Mouse (Mus musculus) brain, adult 2 months (tissue): ENCODE results near the gene Fam107b.

ENCODE experiments used
- DNase-seq: peaks from one replicate; pipeline ENCODE4 v3.0.0; 2011; ENCODE audit warnings: low read depth, low spot score

Gene Fam107b

GRCm38 (mm10) chr2:3570186-3570585 lies at the start of gene Fam107b:
Gene Fam107b, plus strand, starts transcription at chr2:3570488.
- DNase-seq: no peak

- no peak for DNase-seq
Measured at GRCm38 (mm10) chr2:3522558-3522957, 47.7 kb upstream of the Fam107b start.

- no peak for DNase-seq
Measured at GRCm38 (mm10) chr2:3526288-3526687, 44.0 kb upstream of the Fam107b start.

DNA sequence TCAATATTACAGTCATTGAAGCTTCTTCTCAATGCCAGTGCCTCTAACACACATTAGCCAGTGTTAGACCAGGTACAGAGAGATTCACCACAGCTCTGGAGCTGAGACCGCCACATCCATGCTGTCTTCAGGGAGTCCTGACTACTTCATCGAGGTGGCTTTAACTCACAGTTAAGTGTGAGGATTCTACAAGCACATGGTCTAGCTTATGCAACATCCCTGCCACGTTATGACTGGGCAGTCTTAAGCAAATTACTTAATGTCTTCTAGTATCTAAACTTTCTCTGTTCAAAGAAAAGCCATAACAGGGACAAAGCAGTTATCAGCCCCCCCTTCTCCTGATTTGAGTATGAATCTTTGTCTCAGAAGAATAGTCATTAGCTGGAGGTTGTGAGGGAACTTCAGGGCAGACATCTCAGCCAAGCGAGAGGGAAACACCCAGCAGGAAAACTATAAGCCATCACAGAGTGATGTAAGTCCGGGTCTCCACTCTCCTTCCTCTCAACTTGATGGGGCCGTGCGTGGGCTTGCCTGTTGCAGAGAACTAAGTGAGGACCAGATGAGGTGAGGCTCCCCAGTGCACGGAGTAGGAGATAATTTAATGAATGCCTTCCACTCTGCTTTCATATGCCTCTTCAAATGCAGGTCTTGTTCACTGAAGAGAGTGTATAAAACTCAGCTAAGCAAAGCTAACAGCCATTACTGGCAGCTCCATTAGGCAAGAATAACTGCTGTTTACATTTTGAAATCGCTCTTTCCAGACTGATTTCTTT lies 28.8 kb upstream of the Fam107b start:
- DNase-seq: no peak

GRCm38 (mm10) chr2:3546055-3546454 lies 24.2 kb upstream of the Fam107b start:
- no peak for DNase-seq

- DNase-seq: peak; percentile 82
Measured at GRCm38 (mm10) chr2:3546588-3546987, 23.7 kb upstream of the Fam107b start.

GRCm38 (mm10) chr2:3570606-3571005 lies 318 bp downstream of the Fam107b start:
- DNase-seq: no peak

GRCm38 (mm10) chr2:3573883-3574282 lies 3.6 kb downstream of the Fam107b start:
- no peak for DNase-seq

- DNase-seq: peak; percentile 43
Measured at GRCm38 (mm10) chr2:3575140-3575539, 4.9 kb downstream of the Fam107b start.

GRCm38 (mm10) chr2:3576346-3576745 lies 6.1 kb downstream of the Fam107b start:
- no peak for DNase-seq

DNA sequence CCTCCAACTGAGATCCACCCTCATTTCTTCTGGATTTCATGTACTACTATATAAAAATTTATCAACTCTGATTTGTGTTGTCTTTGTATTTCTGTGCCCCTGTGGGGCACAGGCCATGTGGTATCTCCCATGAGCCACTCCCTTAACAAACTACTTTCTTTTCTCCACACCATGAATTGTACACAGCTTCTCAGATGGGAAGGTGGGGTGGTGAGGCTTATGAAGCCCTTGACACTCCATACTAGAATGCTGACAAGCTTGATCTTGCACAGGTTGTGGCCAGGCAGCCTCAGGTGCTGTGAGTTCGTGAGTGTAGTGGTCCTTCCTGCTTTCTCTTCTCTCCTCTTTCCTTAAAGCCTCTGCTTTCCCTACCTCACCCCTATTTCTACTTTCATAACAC lies 6.9 kb downstream of the Fam107b start:
- no peak for DNase-seq

DNA sequence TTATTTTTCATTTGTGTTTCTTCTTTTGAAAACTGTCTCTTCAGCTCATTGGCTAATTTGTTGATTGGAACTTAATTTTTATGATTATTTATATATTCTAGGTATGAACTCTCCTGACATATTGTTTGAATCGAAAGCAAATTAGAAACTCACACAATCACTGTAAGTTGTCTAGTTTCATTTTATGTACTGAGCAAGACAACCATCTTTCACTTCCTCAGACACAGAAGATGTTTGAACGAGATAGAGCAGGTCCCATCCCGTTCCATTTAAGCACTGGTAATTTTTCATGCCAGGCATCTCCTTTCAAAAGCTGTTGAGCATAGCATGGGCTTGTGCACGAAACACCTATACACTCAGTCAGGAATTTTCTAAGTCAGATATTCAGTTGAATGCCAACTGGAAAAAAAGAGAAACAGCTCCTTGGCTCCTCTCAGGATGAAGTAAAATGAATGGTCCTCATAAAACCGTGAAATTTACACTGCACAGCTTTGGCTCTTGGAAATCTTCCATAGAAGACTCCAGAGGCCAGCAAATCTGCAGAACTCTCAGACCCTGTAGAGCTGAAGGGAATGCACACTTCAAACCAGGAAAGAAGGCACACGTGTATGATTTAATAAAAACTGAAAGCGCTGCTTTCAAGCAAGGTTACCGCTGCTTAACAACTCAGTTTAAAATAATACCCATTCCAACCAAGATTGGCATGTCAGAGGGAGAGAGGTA lies 8.1 kb downstream of the Fam107b start:
- no peak for DNase-seq

DNA sequence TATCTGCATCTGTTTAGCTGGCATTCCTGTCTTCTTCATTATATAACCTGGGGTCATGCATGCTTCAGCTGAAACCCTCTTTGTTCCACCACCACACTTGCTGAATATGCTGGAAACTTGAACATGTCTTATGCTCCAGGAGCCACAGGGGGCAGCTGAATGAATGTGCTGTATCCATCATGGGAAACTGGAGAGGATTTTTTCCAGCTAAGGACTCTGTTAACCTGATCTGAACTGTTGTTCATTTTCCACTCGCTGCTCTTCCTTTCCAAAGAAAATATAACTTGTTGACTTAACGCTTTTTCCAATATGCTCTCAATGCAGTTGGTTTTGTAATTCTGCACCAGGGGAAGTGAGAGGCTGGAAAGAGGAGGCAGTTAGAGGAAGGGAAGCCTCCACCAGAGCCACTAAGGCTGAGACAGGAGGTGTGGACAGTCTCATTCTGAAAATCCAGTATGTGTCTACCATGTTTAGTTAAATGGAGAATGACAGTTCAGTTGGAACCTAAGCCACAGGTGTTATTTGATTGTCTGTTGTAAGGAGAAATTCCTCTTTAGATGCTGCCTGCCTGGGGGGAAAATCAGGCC lies 9.1 kb downstream of the Fam107b start:
- DNase-seq: no peak

GRCm38 (mm10) chr2:3582830-3583229 lies 12.5 kb downstream of the Fam107b start:
- no peak for DNase-seq

DNA sequence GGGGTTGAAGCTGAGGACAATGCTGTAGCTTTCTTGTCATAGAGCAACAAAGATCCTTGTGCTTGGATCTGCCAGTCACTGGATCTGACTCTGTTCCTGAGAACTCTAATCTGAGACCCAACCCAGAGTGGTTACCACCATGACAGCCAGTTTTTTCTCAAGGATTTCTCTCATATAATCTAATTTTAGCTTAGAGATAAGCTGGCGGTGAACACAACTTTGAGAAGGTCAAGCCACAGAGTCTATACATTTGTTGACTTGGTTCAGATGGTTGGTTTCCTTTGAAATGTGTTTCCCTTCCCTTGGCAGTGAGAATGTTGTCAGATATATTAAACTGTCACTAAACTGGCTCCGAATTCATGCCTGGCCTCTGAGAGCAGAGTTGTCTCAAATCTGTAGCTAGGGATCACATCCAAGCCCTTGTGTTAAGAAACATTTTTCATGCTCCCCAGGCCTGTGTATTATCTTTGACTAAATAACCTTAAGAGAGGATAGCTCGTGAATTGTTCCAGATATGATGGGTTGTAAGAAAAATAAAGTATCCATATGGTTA lies 15.0 kb downstream of the Fam107b start:
- no peak for DNase-seq

DNA sequence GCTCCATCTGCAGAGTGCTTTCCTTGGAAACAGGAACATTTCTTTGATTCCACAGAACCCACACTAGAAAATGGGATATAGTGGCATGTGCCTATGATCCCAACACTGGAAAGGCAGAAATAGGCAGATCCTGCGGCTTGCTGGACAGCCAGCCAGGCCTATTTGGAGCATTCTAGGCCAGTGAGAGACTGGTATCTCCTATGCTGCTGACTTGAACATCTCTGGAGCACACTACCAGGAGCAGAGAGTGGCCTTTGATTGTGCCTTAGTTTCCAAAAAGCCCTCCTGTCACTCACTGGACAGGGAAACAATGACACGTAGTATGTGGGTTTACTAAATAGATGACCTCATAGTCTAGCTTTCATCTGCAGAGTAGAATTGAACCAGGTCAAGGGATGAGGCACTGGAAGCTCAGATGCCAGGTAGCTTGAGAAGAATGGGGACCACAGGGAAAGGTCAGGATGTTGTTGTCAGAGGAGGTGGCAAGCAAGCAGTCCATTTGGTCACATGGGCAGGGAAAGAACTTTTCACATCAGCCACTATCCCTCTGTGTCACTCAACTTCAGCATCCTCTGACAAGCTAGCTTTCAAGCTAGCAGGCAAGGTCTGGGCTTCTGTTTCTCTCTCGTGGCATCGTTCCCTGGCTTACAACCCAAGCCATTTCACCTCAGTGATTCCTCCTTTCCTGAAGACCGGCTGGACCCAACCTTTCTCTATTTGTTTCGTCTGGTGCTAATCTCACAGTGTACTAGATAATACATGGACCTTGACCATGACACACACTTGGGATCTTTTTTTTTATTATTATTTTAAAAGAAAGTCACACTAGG lies 20.0 kb downstream of the Fam107b start:
- DNase-seq: peak; percentile 96

DNA sequence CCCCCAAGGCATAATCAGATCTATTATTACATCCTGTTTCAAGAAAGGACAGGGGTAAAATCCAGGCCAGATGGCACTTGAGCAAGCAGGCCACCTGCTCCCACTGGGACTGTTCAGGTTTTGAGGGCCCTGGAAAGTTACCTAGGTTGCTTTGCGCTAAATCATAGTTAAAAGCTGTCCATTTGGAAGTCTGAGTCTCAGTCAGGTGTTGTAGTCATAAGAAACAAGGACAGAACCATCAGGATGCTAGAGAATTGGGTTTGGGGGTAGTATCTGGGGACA lies 20.6 kb downstream of the Fam107b start:
- DNase-seq: peak; percentile 96

GRCm38 (mm10) chr2:3594663-3595318 lies 24.5 kb downstream of the Fam107b start:
- peak; percentile 87 for DNase-seq

GRCm38 (mm10) chr2:3600421-3600820 lies 30.1 kb downstream of the Fam107b start:
- peak; percentile 80 for DNase-seq

- DNase-seq: peak; percentile 98
Measured at GRCm38 (mm10) chr2:3602599-3602998, 32.3 kb downstream of the Fam107b start.

GRCm38 (mm10) chr2:3603181-3603580 lies 32.9 kb downstream of the Fam107b start:
- DNase-seq: peak; percentile 32
